Mouse (Mus musculus) heart, adult 2 months (tissue): ENCODE results near the gene Lrrfip1.
A peak's percentile ranks its signal among the peaks of the same experiment; 100 is the strongest.

Experiments
- CTCF ChIP-seq: fragments of 200-600 bp; IDR thresholded peaks from 2 replicates; pipeline ENCODE4 v1.8.1; 2022; ENCODE audit warnings: antibody characterized with exemption, mild to moderate bottlenecking, moderate library complexity
- EP300 ChIP-seq: fragments of 200-500 bp; IDR thresholded peaks from 2 replicates; pipeline ENCODE4 v1.6.1; 2011; ENCODE audit warnings: low read depth, low read length, control low read depth; ENCODE audit not compliant: insufficient read depth
- POLR2A ChIP-seq: fragments of 200-500 bp; IDR thresholded peaks from 2 replicates; pipeline ENCODE4 v1.6.1; 2011; ENCODE audit warnings: mild to moderate bottlenecking, low read depth, low read length, control low read depth; ENCODE audit not compliant: insufficient read depth

DNA sequence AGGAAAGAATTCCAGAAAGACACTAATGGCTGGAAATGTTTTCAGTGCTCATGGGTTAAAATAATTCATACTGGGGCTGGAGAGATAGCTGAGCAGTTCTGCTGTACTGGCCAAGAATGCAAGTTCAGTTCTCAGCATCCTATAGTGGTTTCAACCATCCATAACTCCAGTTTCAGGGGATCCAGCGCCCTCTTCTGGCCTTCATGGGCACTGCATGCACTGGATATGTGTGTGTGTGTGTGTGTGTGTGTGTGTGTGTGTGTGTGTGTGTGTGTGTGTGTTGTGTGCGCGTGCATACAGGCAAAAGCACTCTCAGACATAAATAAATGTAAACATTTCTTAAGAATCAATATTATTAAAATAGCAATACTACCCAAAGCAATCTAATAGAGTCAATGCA, 22.8 kb downstream of the Lrrfip1 start:
- no peak for TF ChIP-seq POLR2A
- peak; percentile 57 for TF ChIP-seq CTCF
- no peak for TF ChIP-seq EP300
